ENCODE assay signal across 10 mouse cellular contexts in the genomic region with DNA sequence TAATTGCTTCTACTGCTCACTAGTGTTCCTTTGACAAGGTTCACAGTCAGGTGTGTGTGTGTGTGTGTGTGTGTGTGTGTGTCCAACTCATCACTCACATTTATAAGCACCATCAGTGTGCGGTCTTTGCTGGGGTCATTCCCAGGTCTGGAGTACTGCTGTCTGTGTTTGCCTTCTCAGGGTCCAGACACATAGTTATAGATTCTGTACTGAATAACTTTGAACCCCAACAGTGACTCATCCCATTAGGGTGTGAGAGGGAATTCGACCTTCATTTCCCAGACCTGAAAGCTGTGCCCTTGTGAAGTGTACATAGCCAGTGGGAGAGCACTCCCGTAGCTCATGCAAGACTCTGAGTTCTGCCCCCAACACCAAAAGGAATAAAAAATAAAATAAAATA. TPM values are rescaled to one million over a fixed set of nuclear protein-coding genes. Genes with fewer than 3 reads are reported as not detected.
DNase-seq lines count a peak whose midpoint lies in the region; ATAC-seq lines count a peak whose summit lies in the region.
"Had no signal": no experiment of that assay in that cellular context is flagged by ENCODE, and none has a peak within 500 bp of the region (broad histone marks: within the 10 kb centered on the region; RNA-seq: fewer than 3 reads in every experiment).

No protein-coding gene starts in this region.

- DNase-seq in adrenal gland, adult 2 months = peak; percentile 46
- no peak for DNase-seq in adrenal gland, adult 18-20 months (ENCODE audit: low spot score in 2 of 2)
- no peak for DNase-seq in lung, postnatal 25 days (ENCODE audit: low spot score)
- no peak for DNase-seq in liver, embryonic 13.5 days
- no peak for DNase-seq in frontal cortex, postnatal 14 days (ENCODE audit: low spot score in 2 of 2)
- no peak for DNase-seq in embryo, embryonic 10 days (ENCODE audit: low spot score)
- DNase-seq: kidney, adult 8-10 months had no signal

- no peak overlapping the region for H3K27ac ChIP-seq in lung, embryonic 15.5 days
- H3K27ac ChIP-seq in liver, embryonic 13.5 days = no peak overlapping the region; the same call in 1 of the 2 replicates
- H3K27ac ChIP-seq in stomach, embryonic 14.5 days (ENCODE audit: low read length) = no peak overlapping the region

- ATAC-seq in lung, embryonic 15.5 days (ENCODE audit: borderline replicate concordance, extremely low read depth, low FRiP score, low TSS enrichment) = no peak
- ATAC-seq in liver, embryonic 13.5 days (ENCODE audit: low read depth) = no peak
- ATAC-seq in stomach, embryonic 14.5 days (ENCODE audit: insufficient number of reproducible peaks, insufficient read depth, low FRiP score, low read depth) = no peak
- ATAC-seq: Patski had no signal

- peak overlapping the region; percentile 85 for H3K4me2 ChIP-seq in lung, embryonic 15.5 days
- H3K4me2 ChIP-seq in liver, embryonic 13.5 days = peak overlapping the region; percentile 95
- H3K4me2 ChIP-seq in stomach, embryonic 14.5 days (replicated peaks; ENCODE audit: low read depth, low read length) = peak overlapping the region; percentile 91

- no peaks in the 10 kb centered on the region for H3K27me3 ChIP-seq in lung, embryonic 15.5 days
- no peaks in the 10 kb centered on the region for H3K27me3 ChIP-seq in liver, embryonic 13.5 days
- H3K27me3 ChIP-seq in stomach, embryonic 14.5 days (ENCODE audit: control insufficient read depth, insufficient read depth, low read length) = no peaks in the 10 kb centered on the region
- H3K27me3 ChIP-seq: Patski had no signal

- H3K4me3 ChIP-seq in lung, embryonic 15.5 days = no peak overlapping the region
- H3K4me3 ChIP-seq in liver, embryonic 13.5 days (replicated peaks) = 0 out of 2 replicates have a peak overlapping the region, but pooled peaks have one; percentile 94
- no peak overlapping the region for H3K4me3 ChIP-seq in stomach, embryonic 14.5 days (ENCODE audit: low read depth, low read length)

- no peaks in the 10 kb centered on the region for H3K9me3 ChIP-seq in lung, embryonic 15.5 days
- no peaks in the 10 kb centered on the region for H3K9me3 ChIP-seq in liver, embryonic 13.5 days (replicated peaks)
- H3K9me3 ChIP-seq in stomach, embryonic 14.5 days (ENCODE audit: control insufficient read depth, low read depth, low read length) = no peaks in the 10 kb centered on the region

- WGBS in lung, embryonic 15.5 days = 63% methylated on average over 3 of the region's 3 CpGs
- 67% methylated on average over 3 of the region's 3 CpGs for WGBS in liver, embryonic 13.5 days (ENCODE audit: insufficient replicate concordance)
- WGBS in stomach, embryonic 14.5 days = 59% methylated on average over 3 of the region's 3 CpGs

- H3K36me3 ChIP-seq in lung, embryonic 15.5 days = no peaks in the 10 kb centered on the region; the same call in 1 of the 2 replicates
- peaks cover 15% of the 10 kb centered on the region; the same call in 1 of the 2 replicates for H3K36me3 ChIP-seq in liver, embryonic 13.5 days
- H3K36me3 ChIP-seq in stomach, embryonic 14.5 days (ENCODE audit: control insufficient read depth, insufficient read depth, low read length) = peaks cover 9% of the 10 kb centered on the region; the same call in 1 of the 2 replicates

- peaks cover 56% of the 10 kb centered on the region for H3K4me1 ChIP-seq in lung, embryonic 15.5 days
- peaks cover 82% of the 10 kb centered on the region for H3K4me1 ChIP-seq in liver, embryonic 13.5 days (replicated peaks)
- peaks cover 46% of the 10 kb centered on the region for H3K4me1 ChIP-seq in stomach, embryonic 14.5 days (ENCODE audit: control insufficient read depth, insufficient read depth, low read length)

- H3K9ac ChIP-seq in lung, embryonic 15.5 days = no peak overlapping the region
- no peak overlapping the region for H3K9ac ChIP-seq in liver, embryonic 13.5 days
- H3K9ac ChIP-seq in stomach, embryonic 14.5 days (replicated peaks; ENCODE audit: low read depth, low read length) = no peak overlapping the region

RNA-seq across cellular contexts. Expression of a gene that starts 2.4 kb away (rescaled TPM):
- 10 to 100 TPM; 19.7 to 24.6 TPM for total RNA-seq in adrenal gland, adult 2 months (2021)
- 17.2 and 18.2 TPM in 2 replicates for polyA plus RNA-seq in adrenal gland, adult 2 months (2012; rRNA removed)
- 10 to 100 TPM; 17.9 to 22.1 TPM for total RNA-seq in adrenal gland, adult 18-20 months (2021)
- polyA plus RNA-seq in lung, embryonic 15.5 days (2015; fragmentation: Nextera tagmentation; extraction: Ambion mirVana) = 4.0 and 5.7 TPM in 2 replicates
- polyA plus RNA-seq in liver, embryonic 13.5 days (2015; fragmentation: Nextera tagmentation; extraction: Ambion mirVana) = 1.7 and 1.8 TPM in 2 replicates
- 3.9 and 4.1 TPM in 2 replicates for polyA plus RNA-seq in stomach, embryonic 14.5 days (2014; fragmentation: Nextera tagmentation; extraction: Ambion mirVana)
